Mouse (Mus musculus): ENCODE data around the gene Prss42. TPM values are rescaled to one million over a fixed set of nuclear protein-coding genes. Genes with fewer than 3 reads are reported as not detected.

Prss42 gene
- polyA plus RNA-seq, 1 experiment from 2014 or later, result 0.14 TPM

- H3K9ac ChIP-seq, result peak overlapping the region; percentile 87
- 50% methylated on average over 2 of the region's 2 CpGs for WGBS
- peak; percentile 82 for ATAC-seq (ENCODE audit: insufficient number of reproducible peaks, low FRiP score)
Observed at GRCm38 (mm10) chr9:110763405-110763804, 34.6 kb upstream of the Prss42 start.

GRCm38 (mm10) chr9:110772336-110772735 is 25.6 kb upstream of the Prss42 start:
- Histone ChIP-seq H3K27me3 (replicated peaks) (no peaks in the 10 kb centered on the region), H3K4me2 (no peak overlapping the region), H3K9me3 (replicated peaks) (no peaks in the 10 kb centered on the region), H3K9ac (no peak overlapping the region), H3K4me3 (no peak overlapping the region), H3K36me3 (peaks cover 36% of the 10 kb centered on the region), H3K27ac (ENCODE audit: poor library complexity, severe bottlenecking) (no peak overlapping the region), H3K4me1 (replicated peaks) (peaks cover 22% of the 10 kb centered on the region)
- ATAC-seq (ENCODE audit: insufficient number of reproducible peaks, low FRiP score), result no peak
- 89% methylated on average over 10 of the region's 10 CpGs for WGBS

More at GRCm38 (mm10) chr9:110763405-110763804, 34.6 kb upstream of the Prss42 start:
- peak overlapping the region; percentile 59 for H3K4me2 ChIP-seq
- H3K9me3 ChIP-seq (replicated peaks), result no peaks in the 10 kb centered on the region
- H3K4me3 ChIP-seq, result peak overlapping the region; percentile 63
- H3K27ac ChIP-seq (ENCODE audit: poor library complexity, severe bottlenecking), result peak overlapping the region; percentile 95
- no peaks in the 10 kb centered on the region for H3K27me3 ChIP-seq (replicated peaks)
- H3K4me1 ChIP-seq (replicated peaks), result peaks cover 37% of the 10 kb centered on the region
- H3K36me3 ChIP-seq, result peaks cover 26% of the 10 kb centered on the region

GRCm38 (mm10) chr9:110774403-110775268 is 23.3 kb upstream of the Prss42 start:
- H3K4me2 ChIP-seq, result no peak overlapping the region
- H3K27me3 ChIP-seq (replicated peaks), result no peaks in the 10 kb centered on the region
- peaks cover 21% of the 10 kb centered on the region for H3K4me1 ChIP-seq (replicated peaks)
- WGBS, result 62% methylated on average over 15 of the region's 15 CpGs
- H3K9me3 ChIP-seq (replicated peaks), result no peaks in the 10 kb centered on the region
- H3K9ac ChIP-seq, result peak overlapping the region; percentile 3; the same call in 1 of the 2 replicates
- no peak overlapping the region for H3K4me3 ChIP-seq
- peak overlapping the region; percentile 39 for H3K27ac ChIP-seq (ENCODE audit: poor library complexity, severe bottlenecking)
- no peak for ATAC-seq (ENCODE audit: insufficient number of reproducible peaks, low FRiP score)
- peaks cover 13% of the 10 kb centered on the region for H3K36me3 ChIP-seq

- Histone ChIP-seq H3K27ac (ENCODE audit: poor library complexity, severe bottlenecking) (no peak overlapping the region; the same call in 1 of the 2 replicates), H3K27me3 (replicated peaks) (no peaks in the 10 kb centered on the region), H3K9me3 (replicated peaks) (no peaks in the 10 kb centered on the region), H3K36me3 (peaks cover 5% of the 10 kb centered on the region), H3K4me2 (no peak overlapping the region), H3K4me1 (replicated peaks) (peaks cover 23% of the 10 kb centered on the region), H3K4me3 (no peak overlapping the region), H3K9ac (no peak overlapping the region)
- WGBS, result 69% methylated on average over 10 of the region's 10 CpGs
- no peak for ATAC-seq (ENCODE audit: insufficient number of reproducible peaks, low FRiP score)
Observed at GRCm38 (mm10) chr9:110775269-110776022, 22.5 kb upstream of the Prss42 start.

- Histone ChIP-seq H3K4me2 (no peak overlapping the region), H3K27ac (ENCODE audit: poor library complexity, severe bottlenecking) (no peak overlapping the region), H3K4me1 (replicated peaks) (peaks cover 35% of the 10 kb centered on the region), H3K36me3 (no peaks in the 10 kb centered on the region), H3K4me3 (no peak overlapping the region), H3K9me3 (replicated peaks) (no peaks in the 10 kb centered on the region), H3K27me3 (replicated peaks) (no peaks in the 10 kb centered on the region), H3K9ac (no peak overlapping the region)
- WGBS, result 81% methylated on average over 1 of the region's 1 CpGs
- ATAC-seq (ENCODE audit: insufficient number of reproducible peaks, low FRiP score), result no peak
Observed at GRCm38 (mm10) chr9:110778100-110778499, 19.9 kb upstream of the Prss42 start.

- Histone ChIP-seq H3K27ac (ENCODE audit: poor library complexity, severe bottlenecking) (no peak overlapping the region), H3K9me3 (replicated peaks) (no peaks in the 10 kb centered on the region), H3K4me2 (no peak overlapping the region), H3K4me1 (replicated peaks) (peaks cover 35% of the 10 kb centered on the region), H3K36me3 (no peaks in the 10 kb centered on the region), H3K4me3 (no peak overlapping the region), H3K27me3 (replicated peaks) (no peaks in the 10 kb centered on the region), H3K9ac (no peak overlapping the region)
- ATAC-seq (ENCODE audit: insufficient number of reproducible peaks, low FRiP score), result no peak
- 73% methylated on average over 7 of the region's 7 CpGs for WGBS
Observed at GRCm38 (mm10) chr9:110778559-110778958, 19.4 kb upstream of the Prss42 start.

GRCm38 (mm10) chr9:110779242-110779913 is 18.6 kb upstream of the Prss42 start:
- no peak for ATAC-seq (ENCODE audit: insufficient number of reproducible peaks, low FRiP score)
- Histone ChIP-seq H3K9me3 (replicated peaks) (no peaks in the 10 kb centered on the region), H3K27ac (ENCODE audit: poor library complexity, severe bottlenecking) (no peak overlapping the region), H3K4me2 (no peak overlapping the region), H3K9ac (no peak overlapping the region), H3K36me3 (no peaks in the 10 kb centered on the region), H3K4me3 (no peak overlapping the region), H3K27me3 (replicated peaks) (no peaks in the 10 kb centered on the region), H3K4me1 (replicated peaks) (peaks cover 34% of the 10 kb centered on the region)
- WGBS, result 58% methylated on average over 5 of the region's 5 CpGs

GRCm38 (mm10) chr9:110781256-110781721 is 16.7 kb upstream of the Prss42 start:
- WGBS, result under 1% methylated on average over 43 of the region's 43 CpGs
- Histone ChIP-seq H3K4me2 (peak overlapping the region; percentile 75), H3K9ac (peak overlapping the region; percentile 66), H3K36me3 (no peaks in the 10 kb centered on the region), H3K4me1 (replicated peaks) (peaks cover 18% of the 10 kb centered on the region), H3K27me3 (replicated peaks) (no peaks in the 10 kb centered on the region), H3K4me3 (peak overlapping the region; percentile 52), H3K27ac (ENCODE audit: poor library complexity, severe bottlenecking) (peak overlapping the region; percentile 46; the same call in 1 of the 2 replicates), H3K9me3 (replicated peaks) (no peaks in the 10 kb centered on the region)
- ATAC-seq (ENCODE audit: insufficient number of reproducible peaks, low FRiP score), result peak; percentile 88

GRCm38 (mm10) chr9:110781731-110782130 is 16.2 kb upstream of the Prss42 start:
- Histone ChIP-seq H3K9me3 (replicated peaks) (no peaks in the 10 kb centered on the region), H3K4me3 (peak overlapping the region; percentile 52), H3K4me2 (peak overlapping the region; percentile 75), H3K9ac (peak overlapping the region; percentile 66), H3K4me1 (replicated peaks) (peaks cover 18% of the 10 kb centered on the region), H3K27ac (ENCODE audit: poor library complexity, severe bottlenecking) (peak overlapping the region; percentile 46; the same call in 1 of the 2 replicates), H3K36me3 (no peaks in the 10 kb centered on the region), H3K27me3 (replicated peaks) (no peaks in the 10 kb centered on the region)
- 1% methylated on average over 23 of the region's 23 CpGs for WGBS
- peak; percentile 71 for ATAC-seq (ENCODE audit: insufficient number of reproducible peaks, low FRiP score)

GRCm38 (mm10) chr9:110783611-110784010 is 14.4 kb upstream of the Prss42 start:
- H3K4me1 ChIP-seq (replicated peaks), result peaks cover 14% of the 10 kb centered on the region
- 25% methylated on average over 1 of the region's 1 CpGs for WGBS
- no peak for ATAC-seq (ENCODE audit: insufficient number of reproducible peaks, low FRiP score)
- H3K4me3 ChIP-seq, result no peak overlapping the region
- H3K9ac ChIP-seq, result no peak overlapping the region
- no peak overlapping the region for H3K4me2 ChIP-seq
- no peaks in the 10 kb centered on the region for H3K36me3 ChIP-seq
- H3K27me3 ChIP-seq (replicated peaks), result no peaks in the 10 kb centered on the region
- no peak overlapping the region for H3K27ac ChIP-seq (ENCODE audit: poor library complexity, severe bottlenecking)
- peaks cover 5% of the 10 kb centered on the region for H3K9me3 ChIP-seq (replicated peaks)
